Mouse (Mus musculus) ES-E14 (cell line): ENCODE data around the gene Sipa1l2. TPM values are rescaled to one million over a fixed set of nuclear protein-coding genes. Genes with fewer than 3 reads are reported as not detected.

Source experiments
- DNase-seq: peaks from one replicate; pipeline ENCODE4 v3.0.0-alpha.2; 2013; ENCODE audit warnings: low read depth, low spot score
- H3K27ac ChIP-seq: 2 replicates; pipeline ENCODE4 v1.5.1; 2012; ENCODE audit warnings: low read depth, mild to moderate bottlenecking, low read length, moderate library complexity, mixed read lengths; ENCODE audit not compliant: poor library complexity, insufficient read depth, severe bottlenecking
- H3K36me3 ChIP-seq: 2 replicates; pipeline ENCODE4 v1.6.1; 2012; ENCODE audit warnings: mild to moderate bottlenecking, low read length, moderate library complexity, mixed read lengths; ENCODE audit not compliant: control insufficient read depth, poor library complexity, insufficient read depth, severe bottlenecking
- H3K4me1 ChIP-seq, 2 experiments: fragments of 150-350 bp in 1 of 2; sonication (generic) in 1 of 2; 2 replicates each; pipeline ENCODE4 v1.6.1; 2012; ENCODE audit warnings: low read length in 2 of 2, mild to moderate bottlenecking in 1 of 2, mixed read lengths in 1 of 2; ENCODE audit not compliant: control insufficient read depth in 2 of 2, insufficient read depth in 2 of 2, poor library complexity in 1 of 2
- H3K4me3 ChIP-seq, 2 experiments: fragments of 150-350 bp in 1 of 2; sonication (generic) in 1 of 2; 2 replicates each; pipeline ENCODE4 v1.5.1; 2012; ENCODE audit warnings: low read length in 2 of 2, low read depth in 1 of 2, mild to moderate bottlenecking in 1 of 2, mixed read lengths in 1 of 2; ENCODE audit not compliant: insufficient read depth in 1 of 2, poor library complexity in 1 of 2, severe bottlenecking in 1 of 2
- H3K9ac ChIP-seq: 2 replicates; pipeline ENCODE4 v1.6.1; 2012; ENCODE audit warnings: low read depth, mild to moderate bottlenecking, low read length, mixed read lengths; ENCODE audit not compliant: poor library complexity, insufficient read depth, severe bottlenecking
- H3K9me3 ChIP-seq: fragments of 150-350 bp; sonication (generic); 2 replicates; pipeline ENCODE4 v1.6.1; 2012; ENCODE audit warnings: low read depth, mild to moderate bottlenecking, low read length; ENCODE audit not compliant: control insufficient read depth, insufficient read depth
- CHD2 ChIP-seq: IDR thresholded peaks from 2 replicates; pipeline ENCODE4 v1.6.1; 2014; ENCODE audit warnings: mild to moderate bottlenecking, low read depth, low read length, inconsistent platforms
- HCFC1 ChIP-seq: IDR thresholded peaks from 2 replicates; pipeline ENCODE4 v1.6.1; 2012; ENCODE audit warnings: low read length, inconsistent platforms, borderline replicate concordance; ENCODE audit not compliant: insufficient read depth
- MAFK ChIP-seq: IDR thresholded peaks from 2 replicates; pipeline ENCODE4 v1.6.1; 2014; ENCODE audit warnings: mild to moderate bottlenecking, low read depth, low read length, inconsistent platforms; ENCODE audit not compliant: insufficient read depth
- ZC3H11A ChIP-seq: IDR thresholded peaks from 2 replicates; pipeline ENCODE4 v1.6.1; 2012; ENCODE audit warnings: low read depth, mild to moderate bottlenecking, inconsistent platforms, low read length, borderline replicate concordance
- ZNF384 ChIP-seq: IDR thresholded peaks from 2 replicates; pipeline ENCODE4 v1.6.1; 2012; ENCODE audit warnings: low read depth, low read length, inconsistent platforms
- in situ Hi-C, 2 experiments: fragments of 600-800 bp; cut with MboI; formaldehyde crosslinking; loops; one replicate each; pipeline ENCODE4 v1.15.1; 2025; ENCODE audit warnings: low sequenced_read_pairs in 2 of 2, inconsistent platforms in 1 of 2; ENCODE audit not compliant: unreplicated experiment in 2 of 2
- total RNA-seq: library from RNA; depleted of rRNA; stranded (reverse); fragments of 300-350 nt; gene quantifications from 2 replicates; pipeline ENCODE4 v1.2.3, GENCODE M21; 2012

Gene Sipa1l2
- total RNA-seq, 1 experiment = 19.0 TPM

DNA sequence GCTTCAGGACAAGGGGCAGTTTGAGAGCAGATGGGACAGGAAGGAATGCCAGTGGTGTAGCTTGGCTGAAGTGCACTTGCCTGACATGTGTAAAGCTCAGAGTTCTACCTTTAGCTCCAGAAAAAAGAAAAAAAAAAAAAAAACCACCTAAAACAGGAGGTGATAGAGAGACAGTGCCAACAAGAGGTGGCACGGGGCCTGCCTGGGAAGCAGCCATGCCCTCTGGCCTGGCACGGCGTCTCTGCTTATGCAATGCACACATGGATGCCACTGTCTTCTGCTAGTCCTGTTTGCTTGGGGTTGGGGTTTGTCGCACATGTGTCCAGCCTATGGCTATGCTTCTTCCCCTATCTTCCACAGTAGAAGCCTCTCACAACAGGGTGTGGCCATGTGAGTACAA, 2.6 kb upstream of the Sipa1l2 start:
- Histone ChIP-seq H3K9me3 (no peaks in the 10 kb centered on the region), H3K27ac (no peak overlapping the region), H3K9ac (no peak overlapping the region), H3K4me1 (peaks cover 1 to 4% of the 10 kb centered on the region in 2 experiments; a peak in 3 of 4 replicates), H3K4me3 (no peak overlapping the region), H3K36me3 (no peaks in the 10 kb centered on the region)
- in situ Hi-C loops = loop anchor here (5.0 to 25.0 kb wide), 3 partner anchors 295 to 390 kb away; no protein-coding TSS in a partner anchor
- no peak for DNase-seq
- TF ChIP-seq MAFK (no peak), ZNF384 (no peak), CHD2 (no peak), ZC3H11A (no peak), HCFC1 (no peak)

DNA sequence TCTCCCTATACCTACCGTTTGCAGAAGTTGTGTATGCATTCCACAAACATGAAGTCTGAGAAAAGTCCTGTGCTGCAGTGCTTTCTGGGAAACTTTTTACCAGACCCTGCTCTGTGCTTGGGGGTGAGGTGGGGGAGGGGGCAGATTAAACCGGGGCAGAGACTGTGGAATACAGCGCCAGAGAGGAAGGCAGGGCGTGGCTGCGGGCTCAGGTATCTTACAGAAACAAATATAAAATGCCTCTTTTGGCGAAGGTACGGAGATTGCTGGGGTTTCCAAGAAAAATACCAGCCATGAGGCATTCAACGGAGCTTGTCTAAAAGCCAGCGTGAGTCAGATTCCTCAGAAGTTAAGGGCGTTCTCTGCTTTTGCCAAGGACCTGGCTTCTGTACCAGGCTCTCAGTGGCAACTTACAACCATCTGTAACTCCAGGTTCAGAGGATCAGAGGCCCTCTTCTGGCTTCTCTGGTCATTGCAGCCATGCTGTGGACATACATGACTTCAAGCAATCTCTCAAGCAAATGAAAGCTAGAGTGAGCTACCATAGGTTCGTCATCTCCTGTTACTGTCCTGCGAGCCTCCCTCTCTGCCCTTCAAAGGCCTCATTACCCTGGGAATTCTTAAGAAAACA, 1.3 kb upstream of the Sipa1l2 start:
- Histone ChIP-seq H3K9me3 (no peaks in the 10 kb centered on the region), H3K27ac (no peak overlapping the region), H3K4me1 (peaks cover 1 to 4% of the 10 kb centered on the region in 2 experiments; a peak in 3 of 4 replicates), H3K4me3 (peak overlapping the region; percentile 80 to 81), H3K9ac (no peak overlapping the region; the same call in 1 of the 2 replicates), H3K36me3 (no peaks in the 10 kb centered on the region; the same call in 1 of the 2 replicates)
- in situ Hi-C loops = loop anchor here (5.0 to 25.0 kb wide), 3 partner anchors 296 to 389 kb away; no protein-coding TSS in a partner anchor
- DNase-seq = peak; percentile 84
- peak; percentile 38; the same call in 1 of the 2 replicates for TF ChIP-seq ZC3H11A
- no peak for TF ChIP-seq ZNF384

DNA sequence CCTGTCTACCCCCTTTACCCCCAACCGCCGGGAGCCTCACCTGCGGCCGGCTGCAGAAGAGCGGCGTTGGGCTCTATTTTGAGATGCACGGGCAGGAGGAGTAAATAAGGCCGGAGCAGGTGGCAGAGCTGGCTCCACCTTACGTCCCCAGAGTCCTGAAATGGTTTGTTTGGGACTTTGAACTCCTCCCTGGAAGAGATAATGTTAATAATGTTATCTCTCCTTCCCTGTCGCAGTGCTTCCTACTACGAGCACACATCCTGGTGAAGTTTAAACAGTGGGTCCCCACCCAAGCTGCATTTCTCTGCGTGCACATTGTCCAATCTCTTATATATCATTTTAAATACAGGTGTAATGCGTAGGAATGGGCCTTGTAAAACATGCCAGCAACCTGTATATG, 781 bp upstream of the Sipa1l2 start:
- in situ Hi-C loops = loop anchor here (5.0 to 25.0 kb wide), 3 partner anchors 297 to 388 kb away; no protein-coding TSS in a partner anchor
- Histone ChIP-seq H3K4me3 (peak overlapping the region; percentile 80 to 81), H3K9ac (peak overlapping the region; percentile 84), H3K9me3 (no peaks in the 10 kb centered on the region), H3K4me1 (peaks cover 1 to 5% of the 10 kb centered on the region in 2 experiments; a peak in 3 of 4 replicates), H3K27ac (peak overlapping the region; percentile 14; the same call in 1 of the 2 replicates), H3K36me3 (no peaks in the 10 kb centered on the region; the same call in 1 of the 2 replicates)
- no peak for DNase-seq
- TF ChIP-seq ZC3H11A = no peak
- no peak for TF ChIP-seq CHD2

DNA sequence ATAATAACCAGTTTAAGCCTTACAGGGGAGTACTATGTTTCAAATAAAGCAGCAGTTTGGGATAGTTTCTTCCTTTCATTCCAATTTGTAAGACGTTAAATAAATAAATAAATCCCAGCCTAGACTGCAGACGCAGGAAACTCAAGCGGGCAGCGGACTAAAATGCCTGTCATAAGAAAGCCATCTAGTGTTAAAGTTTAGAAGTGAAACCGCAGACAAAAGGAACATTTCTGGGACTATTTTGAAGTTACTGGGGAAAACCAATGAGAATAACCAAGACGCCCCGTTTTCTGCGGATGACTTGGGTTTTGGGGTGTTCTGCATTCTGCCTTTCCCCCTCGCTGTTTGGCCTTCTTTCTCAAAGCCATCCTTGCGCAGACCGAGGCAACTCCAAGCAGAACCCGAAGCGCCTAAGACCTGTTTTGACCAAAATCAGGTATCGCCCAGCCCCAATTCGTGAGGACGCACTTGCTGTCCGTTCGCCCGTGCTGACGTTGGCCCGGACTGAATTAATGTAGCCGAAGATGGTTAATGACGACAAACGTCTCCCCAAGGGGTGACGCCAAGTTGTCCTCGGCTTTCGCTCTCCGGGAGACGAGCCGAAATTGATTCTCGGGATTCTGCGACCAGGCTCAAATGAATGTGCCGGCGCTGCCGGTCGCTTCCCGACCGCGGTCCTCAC, 616 bp downstream of the Sipa1l2 start:
- Histone ChIP-seq H3K36me3 (no peaks in the 10 kb centered on the region; the same call in 1 of the 2 replicates), H3K4me1 (peaks cover 1 to 9% of the 10 kb centered on the region in 2 experiments; a peak in 3 of 4 replicates), H3K9ac (peak overlapping the region; percentile 87), H3K4me3 (peak overlapping the region; percentile 94 to 97), H3K27ac (no peak overlapping the region), H3K9me3 (no peaks in the 10 kb centered on the region)
- in situ Hi-C loops = loop anchor here in 1 of 2 experiments (25.0 kb wide), 1 partner anchor 382 kb away; no protein-coding TSS in a partner anchor
- no peak for TF ChIP-seq ZC3H11A
- TF ChIP-seq HCFC1 = no peak
- no peak for TF ChIP-seq ZNF384
- TF ChIP-seq MAFK = no peak
- TF ChIP-seq CHD2 = no peak
- DNase-seq = no peak
